Mouse (Mus musculus): ENCODE measurements around the gene Btaf1.

The Btaf1 gene

DNA sequence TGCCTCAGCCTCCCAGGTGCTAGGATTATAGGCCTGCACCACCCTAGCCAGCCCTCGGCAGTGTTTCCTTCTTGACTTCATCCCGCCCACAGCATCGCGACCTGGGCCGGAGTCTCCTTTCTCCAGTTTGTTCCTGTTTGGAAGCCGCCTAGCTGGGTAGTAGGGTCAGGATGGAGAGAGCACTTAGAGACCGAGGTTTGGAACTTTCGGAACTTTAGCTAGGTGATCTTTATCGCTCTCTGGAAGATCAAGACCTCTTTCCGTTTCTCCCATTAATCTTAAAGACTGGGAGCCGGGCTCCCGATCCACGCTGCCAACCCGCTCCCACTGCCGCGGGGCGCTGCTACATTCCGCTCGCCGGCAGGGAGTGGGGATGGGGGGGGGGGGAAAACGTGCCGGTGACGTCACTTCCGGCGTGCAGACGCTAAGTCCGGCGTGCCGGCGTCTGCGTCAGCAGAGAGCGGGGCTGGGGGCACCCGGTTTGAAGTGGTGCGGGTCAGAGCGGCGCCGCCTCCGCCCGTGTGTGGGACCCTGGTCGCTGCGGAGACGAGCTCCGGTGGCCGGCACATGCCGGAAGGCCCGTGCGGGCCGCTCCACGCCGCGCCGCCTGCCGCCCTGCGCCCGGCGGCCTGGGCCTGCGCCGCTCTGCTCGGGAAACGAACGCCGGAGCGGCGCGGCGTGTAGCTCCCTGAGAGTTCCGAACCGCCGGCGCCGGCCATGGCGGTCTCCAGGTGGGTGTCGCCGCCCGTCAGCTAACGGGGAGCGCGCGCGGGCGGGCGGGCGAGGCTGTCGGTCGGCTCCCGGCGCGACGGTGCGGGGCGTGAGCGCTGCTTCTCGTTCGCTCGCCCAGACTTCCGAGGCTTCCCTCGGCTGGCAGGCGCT is at the start of gene Btaf1:
Gene Btaf1 (plus strand): TSS at position 409 of the 882 bp plus-strand sequence.
- in situ Hi-C loops (cut with MboI, MseI), result no loop called here

DNA sequence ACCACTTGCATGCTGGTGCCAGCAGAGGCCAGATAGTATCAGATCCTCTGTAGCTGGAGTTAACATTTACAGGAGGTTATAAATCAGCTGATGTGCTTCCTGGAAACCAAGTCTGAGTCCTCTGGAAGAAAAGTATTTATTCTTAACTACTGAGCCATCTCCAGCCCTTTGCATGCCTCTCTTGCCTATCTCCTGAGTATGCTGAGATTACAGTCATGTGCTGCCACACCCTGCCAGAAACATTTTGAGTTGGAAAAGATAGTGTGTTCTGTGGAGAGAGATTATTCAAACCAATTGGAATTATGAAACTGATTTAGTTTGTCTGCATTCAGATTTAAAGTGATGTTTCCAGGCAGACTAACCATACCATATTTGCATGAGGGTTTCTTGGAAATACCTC is 48.5 kb upstream of the Btaf1 start:
- in situ Hi-C loops (cut with MboI, MseI), result no loop called here

DNA sequence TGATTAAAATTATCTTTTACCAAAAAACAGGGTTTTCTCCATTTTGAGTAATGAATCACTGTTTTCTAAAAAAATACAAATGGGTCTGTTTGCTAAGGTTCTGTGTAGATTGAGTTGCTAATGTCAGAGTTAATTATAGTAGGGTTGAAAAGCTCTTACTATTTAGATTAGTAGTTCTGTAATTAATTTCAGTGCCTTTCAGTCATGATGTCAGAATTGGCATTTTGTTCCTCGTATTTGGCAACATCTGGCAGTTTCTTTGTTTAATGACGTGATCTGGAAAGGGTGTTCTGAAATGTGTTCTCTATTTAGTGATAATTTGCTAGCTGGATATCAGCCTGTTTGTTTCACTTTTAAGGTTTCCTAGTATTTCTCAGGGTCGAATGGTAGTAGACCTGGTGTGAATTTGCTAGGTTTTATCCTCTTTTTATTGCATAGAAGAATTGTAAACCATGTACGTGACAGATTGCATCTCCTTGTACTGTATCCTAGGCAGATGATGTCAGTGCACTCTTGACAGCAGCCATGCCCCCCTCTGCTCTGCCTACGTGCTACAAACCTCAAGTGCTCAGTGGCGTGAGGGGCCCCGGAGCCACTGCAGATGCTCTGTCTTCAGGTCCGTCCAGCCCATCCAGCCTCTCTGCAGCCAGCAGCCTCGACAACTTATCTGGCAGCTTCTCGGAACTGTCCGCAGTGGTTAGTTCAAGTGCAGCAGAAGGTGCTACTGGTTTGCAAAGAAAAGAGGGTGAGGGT is 47.0 kb upstream of the Btaf1 start:
- in situ Hi-C loops (cut with MboI, MseI), result no loop called here

DNA sequence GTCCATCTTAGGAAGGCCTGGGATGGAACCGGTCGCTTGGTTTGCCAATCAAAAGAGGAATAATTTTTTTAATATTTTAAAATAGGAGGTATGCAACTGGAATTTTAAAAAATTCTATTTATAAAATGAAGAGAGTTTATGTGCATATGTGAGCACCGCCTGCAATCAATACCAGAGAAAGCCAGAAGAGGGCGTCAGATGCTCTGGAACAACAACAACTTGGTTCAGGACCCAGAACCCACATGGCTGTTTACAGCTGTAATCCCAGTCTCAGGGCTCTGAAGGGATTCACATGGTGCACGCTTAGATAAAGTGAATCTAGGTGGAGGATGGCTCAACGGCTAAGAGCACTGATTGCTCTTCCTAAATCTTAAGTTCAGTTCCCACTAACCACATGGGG is 42.8 kb upstream of the Btaf1 start:
- in situ Hi-C loops (cut with MboI, MseI), result loop anchor here (5.0 kb wide), 1 partner anchor 79 kb away; no protein-coding TSS in a partner anchor

DNA sequence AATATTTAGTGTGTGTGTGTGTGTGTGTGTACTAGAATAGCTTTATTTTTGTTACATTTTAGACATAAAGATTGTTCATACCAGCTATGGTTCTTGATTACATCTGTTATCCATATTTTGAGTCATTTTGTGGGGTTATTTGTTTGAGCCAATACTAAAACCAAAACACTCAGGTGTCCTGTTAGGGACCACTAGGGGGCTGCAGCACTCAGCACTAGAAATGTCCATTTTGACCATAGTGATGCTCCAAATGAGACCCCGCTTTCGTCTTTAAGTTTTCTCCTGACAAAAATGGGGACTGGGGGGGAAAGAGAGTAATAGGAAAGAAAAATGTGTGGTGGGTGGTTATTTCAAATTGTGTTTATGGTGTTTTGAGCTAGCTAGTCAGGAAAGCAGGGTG is 39.6 kb upstream of the Btaf1 start:
- in situ Hi-C loops (cut with MboI, MseI), result no loop called here

DNA sequence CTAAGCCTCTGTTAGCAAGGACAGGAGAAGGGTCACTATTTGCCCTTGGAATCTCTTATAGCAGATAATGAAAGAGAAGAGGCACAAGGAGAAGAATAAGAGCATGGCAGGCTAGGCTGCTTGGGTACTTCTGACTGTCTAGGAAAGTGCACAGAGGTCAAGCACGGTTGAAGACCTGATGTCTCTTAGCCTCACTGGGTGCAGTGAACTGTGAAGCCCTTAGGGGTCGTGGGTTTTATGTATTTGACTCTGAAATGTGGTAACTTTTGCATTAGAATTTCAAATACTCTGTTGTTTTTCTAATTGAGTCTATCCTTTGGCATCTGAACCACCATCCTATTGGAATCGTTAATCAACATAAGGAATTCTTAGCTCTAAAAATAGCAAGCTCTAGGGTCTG is 38.2 kb upstream of the Btaf1 start:
- in situ Hi-C loops (cut with MboI, MseI), result no loop called here

DNA sequence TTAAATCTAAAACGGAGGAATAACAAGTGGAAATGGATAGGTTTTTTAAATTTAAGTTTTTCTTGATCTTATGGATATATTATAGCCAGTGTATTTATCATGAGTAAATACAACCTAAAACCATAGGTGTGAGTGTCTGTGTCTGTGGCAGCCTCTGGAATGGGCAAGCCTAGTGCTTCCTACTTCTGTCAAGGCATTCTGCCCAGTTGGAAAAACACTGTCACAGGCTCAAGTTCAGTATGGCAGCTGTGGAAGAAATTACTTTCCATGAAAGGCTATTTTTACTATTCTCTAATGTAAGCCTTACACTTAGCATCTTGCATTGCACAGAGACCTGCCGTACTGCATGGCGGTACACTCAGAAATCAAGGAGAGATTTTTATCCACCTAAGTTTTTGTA is 34.1 kb upstream of the Btaf1 start:
- in situ Hi-C loops (cut with MboI, MseI), result no loop called here

DNA sequence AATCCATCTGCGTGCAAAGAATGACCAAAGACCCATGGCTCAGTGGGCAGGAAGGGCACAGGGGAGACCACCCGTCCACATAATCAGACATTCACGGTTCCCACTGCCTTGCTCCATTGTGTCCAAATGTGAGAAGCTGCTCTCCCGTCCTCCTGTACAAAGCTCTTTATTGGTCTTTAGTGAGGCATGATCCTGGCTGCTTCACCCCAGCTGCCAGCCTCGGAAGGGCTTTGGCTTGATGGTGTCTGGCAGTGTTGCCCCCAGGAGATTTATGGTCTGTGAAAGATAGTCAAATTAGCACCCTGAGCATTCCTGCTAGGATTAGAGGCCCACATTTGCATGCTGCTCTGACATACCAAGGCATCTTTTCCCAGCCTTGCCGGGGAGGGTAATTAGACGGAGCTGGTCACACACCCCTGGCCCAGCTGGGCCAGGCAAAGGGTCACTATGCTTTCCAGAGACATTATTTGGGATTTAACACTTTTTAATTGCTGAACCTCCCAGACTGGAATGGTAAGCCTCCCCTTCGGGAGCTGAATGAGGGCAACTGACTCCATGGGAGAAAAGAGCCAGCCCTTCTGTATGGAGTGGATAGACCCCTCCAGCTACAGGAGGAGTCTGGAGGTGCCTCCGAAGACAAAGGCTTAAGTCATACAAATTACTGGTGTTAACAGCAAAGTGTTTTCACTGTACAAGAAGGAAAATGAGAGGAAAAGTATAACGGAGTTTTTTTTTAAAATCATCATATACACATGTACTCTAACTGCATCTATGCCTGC is 28.9 kb upstream of the Btaf1 start:
- in situ Hi-C loops (cut with MboI, MseI), result no loop called here

DNA sequence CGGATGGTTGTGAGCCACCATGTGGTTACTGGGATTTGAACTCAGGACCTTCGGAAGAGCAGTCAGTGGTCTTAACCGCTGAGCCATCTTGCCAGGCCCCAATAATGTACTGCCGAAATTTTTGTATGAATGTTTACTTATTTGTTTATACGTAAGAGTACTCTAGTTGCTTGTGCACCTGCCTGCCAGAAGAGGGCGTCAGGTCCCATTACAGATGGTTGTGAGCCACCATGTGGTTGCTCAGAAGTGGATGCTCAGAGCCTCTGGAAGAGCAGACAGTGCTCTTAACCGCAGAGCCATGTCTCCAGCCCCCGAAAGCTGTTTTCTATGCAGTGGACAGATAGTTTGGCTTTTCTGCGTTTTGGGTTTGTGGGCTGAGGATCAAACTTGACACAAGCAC is 28.1 kb upstream of the Btaf1 start:
- in situ Hi-C loops (cut with MboI, MseI), result no loop called here

DNA sequence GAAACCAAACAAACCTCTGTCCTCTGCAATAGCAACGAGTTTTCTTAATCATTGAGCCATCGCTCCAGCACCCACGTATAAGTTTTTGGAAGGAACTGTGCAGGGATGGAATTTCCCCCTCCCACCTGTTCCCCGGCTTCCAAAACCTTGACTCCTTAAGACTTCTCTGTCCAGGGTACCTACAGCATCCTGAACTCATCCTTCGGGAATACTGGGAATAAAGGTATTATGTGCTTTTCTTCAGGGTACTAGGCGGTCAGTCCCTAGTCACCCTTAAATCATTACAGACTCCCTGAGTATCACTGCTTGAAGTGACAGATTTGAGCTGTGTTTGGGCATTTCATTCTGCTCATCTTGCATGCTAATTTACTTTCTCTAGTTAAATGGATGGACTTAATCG is 22.5 kb upstream of the Btaf1 start:
- in situ Hi-C loops (cut with MboI, MseI), result no loop called here

DNA sequence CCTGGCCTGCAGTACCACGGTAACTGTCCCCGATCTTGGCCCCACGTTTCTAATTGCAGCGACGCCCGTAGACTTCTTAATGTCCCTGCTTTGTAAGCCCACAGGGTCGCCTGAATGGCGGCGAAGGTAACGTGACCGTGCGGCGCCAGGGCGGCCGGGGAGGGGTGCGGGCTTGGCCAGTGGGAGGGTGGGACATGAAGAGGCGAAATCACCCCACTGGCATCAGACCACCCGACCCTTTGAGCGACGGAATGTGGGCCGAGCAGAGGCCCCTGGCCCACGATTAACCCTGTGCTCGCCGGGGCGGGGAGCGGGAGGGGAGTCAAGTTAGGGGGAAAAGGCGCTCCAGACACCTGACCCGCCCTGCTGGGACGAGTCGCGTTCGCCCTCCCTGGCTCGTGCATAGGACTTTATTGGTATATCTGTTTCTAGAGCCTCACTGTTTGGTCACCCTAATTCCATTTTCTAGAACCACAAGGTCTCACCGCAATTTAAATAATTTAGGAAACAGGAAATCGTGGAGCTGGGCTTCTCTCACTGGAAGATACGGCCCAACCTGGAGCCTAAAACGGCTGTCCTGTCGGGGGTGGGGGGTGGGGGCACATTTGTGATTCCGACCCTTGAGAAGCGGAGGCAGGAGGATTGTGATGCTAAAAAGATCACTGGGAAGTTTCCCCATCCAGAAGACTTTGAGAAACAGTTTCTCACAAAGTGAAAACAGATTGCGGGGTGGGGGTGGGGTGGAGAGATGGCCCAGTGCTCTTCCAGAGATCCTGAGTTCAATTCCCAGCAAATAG is 21.5 kb upstream of the Btaf1 start:
- in situ Hi-C loops (cut with MboI, MseI), result no loop called here

DNA sequence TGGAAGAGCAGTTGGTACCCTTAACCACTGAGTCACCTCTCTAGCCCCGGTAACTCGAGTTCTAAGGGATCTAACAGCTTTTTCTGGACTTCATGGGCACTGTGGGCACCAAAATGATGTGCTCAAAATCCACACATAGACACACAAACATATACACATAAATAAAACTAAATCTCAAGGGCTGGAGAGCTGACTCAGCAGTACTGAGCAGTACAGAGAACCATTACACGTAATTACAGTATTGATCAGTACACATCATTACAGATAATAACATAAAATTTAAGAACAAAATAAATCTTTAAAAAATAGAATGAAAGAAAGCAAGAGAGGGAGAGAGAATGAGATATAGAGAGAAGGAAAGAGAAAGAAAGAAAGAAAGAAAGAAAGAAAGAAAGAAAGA is 16.7 kb upstream of the Btaf1 start:
- in situ Hi-C loops (cut with MboI, MseI), result no loop called here

DNA sequence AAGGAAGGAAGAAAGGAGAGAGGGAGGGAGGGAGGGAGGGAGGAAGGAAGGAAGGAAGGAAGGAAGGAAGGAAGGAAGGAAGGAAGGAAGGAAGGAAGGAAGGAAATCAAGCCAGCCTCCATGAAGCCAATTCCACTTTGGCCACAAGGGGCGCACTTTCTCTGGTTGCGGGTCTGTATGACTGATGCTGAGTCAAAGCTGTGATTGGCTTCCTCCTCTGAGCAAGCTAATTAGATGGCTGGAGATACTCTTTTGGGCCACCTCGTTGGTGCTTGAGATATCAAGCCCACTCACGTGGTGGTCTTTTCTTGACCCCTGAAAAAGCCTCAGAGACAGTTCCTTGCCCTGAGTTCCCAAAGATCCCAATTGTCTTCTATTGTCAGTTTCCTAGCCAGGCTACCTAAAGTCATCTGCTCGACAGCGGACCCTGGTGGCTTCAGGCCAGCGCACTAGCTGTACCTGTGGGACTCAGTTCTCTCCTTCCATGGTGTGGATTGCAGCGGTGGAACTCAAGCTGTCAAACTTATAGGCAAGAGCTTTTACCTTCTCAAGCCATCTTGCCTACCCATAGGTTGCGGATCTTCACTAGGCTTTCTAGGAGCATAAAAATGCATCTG is 16.1 kb upstream of the Btaf1 start:
- in situ Hi-C loops (cut with MboI, MseI), result loop anchor here (5.0 to 10.0 kb wide), 2 partner anchors 465 to 727 kb away; partner anchors contain the start of gene Kif11

DNA sequence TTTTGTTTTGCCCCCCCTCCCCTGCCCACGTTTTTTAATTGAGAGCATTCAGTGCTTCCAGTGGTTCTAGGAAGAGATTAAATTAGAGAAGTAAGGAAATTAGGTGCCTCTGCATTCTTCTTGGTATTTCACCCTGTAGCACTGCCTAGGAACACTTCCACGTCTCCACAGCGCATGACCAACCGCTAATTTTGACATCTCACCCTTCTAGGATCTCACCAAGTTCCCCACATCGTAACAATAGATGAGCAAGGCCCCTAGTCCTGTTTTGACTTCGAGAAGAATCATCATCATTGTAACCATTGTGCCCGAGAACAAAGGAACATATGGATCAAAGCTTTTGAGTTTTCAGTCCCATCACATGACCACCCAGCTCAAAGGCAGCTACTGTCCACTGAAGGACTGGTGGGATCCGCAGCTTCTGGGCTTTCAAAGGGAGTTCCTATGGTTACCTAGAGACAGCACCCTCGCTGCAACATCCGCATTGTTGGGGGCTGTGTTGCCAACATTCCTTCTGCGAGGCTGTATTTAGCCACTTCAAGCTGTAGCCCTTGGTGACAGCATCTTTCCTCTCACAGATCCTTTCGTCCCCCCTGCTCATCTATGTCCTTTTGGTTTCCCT is 15.3 kb upstream of the Btaf1 start:
- in situ Hi-C loops (cut with MboI, MseI), result loop anchor here (5.0 to 10.0 kb wide), 2 partner anchors 464 to 728 kb away; partner anchors contain the start of gene Kif11

DNA sequence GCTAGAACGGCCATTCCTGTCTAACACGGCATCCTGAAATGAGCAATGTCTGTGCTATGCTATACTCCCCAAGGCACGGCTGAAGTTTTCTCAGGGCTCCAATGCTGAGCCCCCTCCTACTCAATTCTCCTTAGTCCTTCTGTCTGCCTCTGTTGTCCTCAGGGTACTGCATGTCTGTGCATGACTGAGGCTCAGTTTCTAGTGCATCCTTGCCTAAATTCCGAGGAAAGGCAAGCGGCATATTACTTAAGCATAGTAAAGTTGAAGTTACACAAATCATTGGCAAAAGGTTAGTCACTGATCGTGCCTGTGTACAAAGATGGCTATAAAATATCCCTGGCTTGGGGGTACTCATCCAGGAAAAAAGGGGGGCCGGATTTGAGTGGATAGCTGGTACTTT is 12.8 kb upstream of the Btaf1 start:
- in situ Hi-C loops (cut with MboI, MseI), result loop anchor here (5.0 to 10.0 kb wide), 2 partner anchors 462 to 731 kb away; partner anchors contain the start of gene Kif11

DNA sequence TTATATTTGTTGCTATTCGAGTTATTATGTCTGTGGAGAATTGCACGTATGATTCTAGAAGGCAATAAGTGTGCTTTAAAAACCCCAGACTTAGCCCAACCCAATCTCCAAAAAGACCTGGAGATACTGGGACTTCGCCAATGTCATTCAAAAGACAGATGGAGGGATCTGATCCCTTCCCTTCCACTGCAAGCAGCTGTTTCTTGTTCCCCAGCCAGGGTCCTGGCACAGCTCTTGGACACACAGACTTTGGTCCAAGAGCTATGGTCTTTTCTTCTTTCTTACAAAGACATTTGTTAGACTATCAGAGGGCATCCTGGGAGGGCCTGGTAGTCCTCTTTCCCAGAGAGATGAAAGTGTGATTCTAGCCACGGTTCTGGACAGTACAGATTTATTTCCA is 9.7 kb upstream of the Btaf1 start:
- in situ Hi-C loops (cut with MboI, MseI), result loop anchor here (10.0 kb wide), 1 partner anchor 459 kb away; the partner anchor contains the start of gene Kif11

DNA sequence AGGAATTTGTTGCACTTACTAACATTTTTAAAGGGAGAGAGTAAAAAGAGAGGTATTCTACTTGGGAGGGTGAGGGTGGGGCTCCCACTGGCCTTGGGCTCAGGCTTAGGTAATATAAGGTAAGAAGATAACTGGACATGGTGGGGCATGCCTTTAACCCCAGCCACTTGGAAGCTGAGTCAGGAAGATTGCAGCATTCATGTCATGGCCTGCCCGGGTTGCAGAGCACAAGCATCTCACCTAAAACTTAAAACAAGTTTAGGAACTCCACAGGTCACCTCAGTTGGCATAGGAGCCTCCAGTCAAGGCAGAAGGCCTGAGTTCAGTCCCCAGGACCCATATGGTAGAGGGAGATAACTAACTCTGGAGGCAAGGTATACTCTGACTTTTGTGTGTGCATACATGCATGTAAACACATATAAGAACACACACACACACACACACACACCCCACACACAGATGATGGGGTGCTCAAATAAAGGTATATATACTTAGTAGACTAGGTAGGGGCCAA is 8.9 kb upstream of the Btaf1 start:
- in situ Hi-C loops (cut with MboI, MseI), result loop anchor here (10.0 kb wide), 1 partner anchor 458 kb away; the partner anchor contains the start of gene Kif11

DNA sequence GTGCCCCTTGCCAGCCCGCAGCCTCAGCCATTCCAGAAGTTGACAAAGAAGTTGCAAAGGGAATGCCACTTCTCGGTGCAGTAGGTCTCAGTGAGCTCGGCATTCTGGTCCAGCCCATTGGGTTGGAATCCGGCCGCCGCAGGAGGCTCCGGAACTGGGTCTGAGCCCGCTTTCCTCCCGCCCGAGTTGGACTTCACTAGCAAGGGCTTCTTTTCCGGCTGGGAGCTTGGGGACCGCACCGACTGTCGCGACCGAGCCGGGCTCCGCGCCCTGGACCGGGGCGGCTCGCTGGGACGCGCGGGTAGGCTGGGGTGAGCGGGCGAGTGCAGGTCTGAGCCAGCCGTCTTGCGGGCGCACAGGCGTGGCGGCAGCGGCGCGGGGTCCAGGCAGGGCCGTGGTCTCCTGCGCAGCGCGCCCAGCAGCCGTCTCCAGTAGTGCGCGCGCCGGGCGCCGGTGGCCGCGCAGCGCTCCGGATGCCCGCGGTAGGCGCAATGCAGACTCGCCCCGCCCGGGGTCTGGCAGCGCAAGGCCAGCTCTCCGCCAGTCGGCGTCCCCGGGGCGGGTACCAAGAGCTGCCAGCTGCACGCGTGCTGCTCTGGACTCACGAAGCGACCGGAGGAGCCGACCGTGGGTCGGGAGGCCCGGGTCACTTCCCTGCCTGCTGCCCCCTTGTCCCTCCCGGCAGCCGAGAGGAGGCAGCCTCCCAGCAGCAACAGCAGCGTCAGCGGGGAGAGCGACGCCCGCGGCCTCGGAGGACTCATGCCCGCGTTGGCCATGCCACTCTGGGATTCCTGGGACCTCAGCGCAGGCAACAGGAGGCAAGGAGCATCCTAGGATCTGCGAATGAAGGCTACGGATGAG is 7.2 kb upstream of the Btaf1 start:
- in situ Hi-C loops (cut with MboI, MseI), result loop anchor here (10.0 kb wide), 1 partner anchor 456 kb away; the partner anchor contains the start of gene Kif11

DNA sequence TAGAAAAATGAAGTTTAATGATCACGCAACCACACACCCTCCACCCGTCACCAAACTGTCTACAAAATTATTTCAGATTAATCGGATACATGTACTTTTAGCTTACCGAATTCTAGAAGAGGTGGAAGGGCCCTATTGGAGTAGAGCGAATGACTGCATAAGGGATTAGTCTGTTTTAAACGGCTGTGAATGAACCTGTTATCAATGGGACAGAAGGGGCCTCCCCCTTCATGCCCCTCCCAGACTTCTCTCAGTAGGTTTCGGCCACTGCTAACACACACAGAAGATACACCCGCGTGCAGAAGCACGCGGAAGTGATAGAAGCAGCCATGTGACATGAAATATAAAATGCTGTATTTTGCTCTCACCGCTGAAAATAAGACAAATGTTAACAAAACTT is 6.4 kb upstream of the Btaf1 start, which contains the start of gene Fgfbp3:
Gene Fgfbp3 (minus strand): TSS at position 150 of the 400 bp plus-strand sequence.
- in situ Hi-C loops (cut with MboI, MseI), result loop anchor here (10.0 kb wide), 1 partner anchor 455 kb away; the partner anchor contains the start of gene Kif11
